Mouse (Mus musculus) fat pad, adult 2 months (tissue): Measurements from ENCODE around the gene Atp6v1b1.

Source experiments
- DNase-seq: peaks from one replicate; pipeline ENCODE4 v3.0.0-alpha.2; 2011; ENCODE audit warnings: low read depth, low spot score; ENCODE audit errors: extremely low read depth

Gene Atp6v1b1

DNA sequence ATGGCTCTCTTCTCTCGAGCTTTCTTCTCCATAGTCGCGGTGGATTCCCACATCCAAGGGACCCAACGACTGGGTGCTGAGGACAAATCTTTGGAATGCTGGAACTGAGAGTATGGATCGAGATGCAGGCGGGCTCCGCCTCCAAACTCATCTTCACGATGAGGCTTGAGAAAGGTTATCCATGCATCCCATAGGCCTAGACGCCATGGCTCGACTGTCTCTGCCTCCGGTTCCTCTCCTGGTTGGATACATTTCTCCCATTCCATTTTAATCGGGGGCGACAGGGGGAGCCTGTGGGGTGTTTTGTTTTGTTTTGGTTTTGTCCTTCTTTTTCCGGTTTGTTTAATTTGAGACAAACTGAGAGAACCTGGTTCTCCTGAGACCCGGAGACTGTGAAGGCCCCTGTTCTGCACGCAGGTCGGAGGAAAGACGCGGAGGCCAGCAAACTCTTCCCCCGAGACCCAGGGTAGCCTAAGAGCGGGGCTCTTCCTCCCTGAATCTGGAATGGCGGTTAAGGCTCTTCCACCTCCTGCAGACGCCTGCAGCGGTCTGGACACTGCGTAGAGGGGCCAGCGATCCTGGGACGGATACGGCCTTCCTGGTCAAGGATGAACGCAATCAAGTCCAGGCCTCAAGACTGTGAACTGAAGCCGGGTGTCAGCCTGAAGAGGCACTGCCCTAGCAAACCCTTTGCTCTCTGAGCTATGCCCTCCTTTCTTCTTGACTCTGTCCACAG is 27.2 kb upstream of the Atp6v1b1 start:
- no peak for DNase-seq

DNA sequence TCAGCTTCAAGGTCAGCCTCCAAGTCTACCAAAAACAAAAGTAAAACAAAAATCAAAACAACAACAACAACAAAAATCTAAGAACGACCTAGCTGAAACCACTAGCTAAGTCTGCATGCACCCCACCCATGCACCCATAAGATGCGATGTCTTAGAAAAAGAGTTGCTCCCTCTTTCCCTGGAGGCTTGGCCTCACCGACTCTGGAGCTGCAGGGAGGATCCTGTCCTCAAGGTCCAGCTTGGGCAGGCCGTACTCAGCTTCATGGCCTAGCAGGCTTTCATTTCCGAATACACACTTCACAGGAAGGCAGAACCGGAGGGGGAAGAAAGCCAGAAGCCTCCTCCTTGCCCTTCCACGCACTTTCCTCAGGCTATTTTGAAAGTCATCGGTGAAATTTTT is 25.8 kb upstream of the Atp6v1b1 start:
- DNase-seq, result no peak

DNA sequence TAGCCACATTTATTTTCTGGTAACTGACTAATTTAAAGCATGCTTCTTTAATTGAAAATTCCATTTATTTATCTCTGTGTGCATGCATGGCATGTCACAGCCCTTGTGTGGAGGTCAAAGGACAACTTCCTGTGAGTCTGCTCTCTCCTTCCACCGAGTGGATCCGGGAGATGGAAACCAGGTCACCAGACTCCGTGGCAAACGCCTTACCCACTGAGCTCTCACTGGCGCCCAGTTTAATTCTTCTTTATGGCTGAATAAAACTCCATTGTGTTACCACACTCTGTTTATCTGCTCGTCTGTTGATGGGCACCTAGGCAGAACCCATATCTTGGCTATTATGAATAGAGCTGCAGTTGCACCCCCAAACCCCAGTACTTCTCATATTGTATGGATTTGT is 20.3 kb upstream of the Atp6v1b1 start:
- no peak for DNase-seq

DNA sequence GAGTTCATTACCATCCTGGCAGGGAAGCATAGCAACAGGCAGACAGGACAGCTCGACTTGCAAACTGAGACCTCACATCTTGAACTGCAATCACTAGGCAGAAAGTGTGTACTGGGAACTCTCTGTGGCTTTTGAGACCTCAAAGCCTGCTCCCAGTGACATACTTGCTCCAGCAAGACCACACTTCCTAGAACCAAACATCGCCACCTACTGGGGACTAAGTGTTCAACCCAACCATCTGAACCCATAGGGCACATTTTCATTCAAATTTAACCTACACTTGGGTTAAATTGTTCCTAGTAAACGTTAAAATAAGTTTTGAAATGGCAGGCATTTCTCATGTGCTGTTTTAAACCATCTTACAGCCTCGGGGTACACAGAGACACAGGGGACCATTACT is 15.6 kb upstream of the Atp6v1b1 start:
- DNase-seq, result no peak

DNA sequence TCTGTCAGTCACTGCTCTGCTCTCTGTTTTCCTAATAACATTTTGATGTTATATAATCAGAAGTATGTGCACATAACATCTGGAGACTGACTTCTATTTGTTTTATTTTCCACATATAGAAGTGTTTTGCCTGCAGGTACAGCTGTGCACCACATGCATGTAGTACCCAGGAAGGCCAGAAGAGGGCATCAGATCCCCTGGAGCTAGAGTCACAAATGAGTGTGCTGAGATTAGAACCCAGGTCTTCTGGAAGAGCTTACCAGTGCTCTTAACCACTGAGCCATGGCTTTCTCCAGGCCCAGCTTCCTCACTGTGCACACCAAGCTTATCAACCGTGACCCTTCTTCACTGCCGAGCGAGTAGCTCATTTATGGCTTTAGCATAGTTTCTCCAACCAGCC is 14.3 kb upstream of the Atp6v1b1 start:
- no peak for DNase-seq

DNA sequence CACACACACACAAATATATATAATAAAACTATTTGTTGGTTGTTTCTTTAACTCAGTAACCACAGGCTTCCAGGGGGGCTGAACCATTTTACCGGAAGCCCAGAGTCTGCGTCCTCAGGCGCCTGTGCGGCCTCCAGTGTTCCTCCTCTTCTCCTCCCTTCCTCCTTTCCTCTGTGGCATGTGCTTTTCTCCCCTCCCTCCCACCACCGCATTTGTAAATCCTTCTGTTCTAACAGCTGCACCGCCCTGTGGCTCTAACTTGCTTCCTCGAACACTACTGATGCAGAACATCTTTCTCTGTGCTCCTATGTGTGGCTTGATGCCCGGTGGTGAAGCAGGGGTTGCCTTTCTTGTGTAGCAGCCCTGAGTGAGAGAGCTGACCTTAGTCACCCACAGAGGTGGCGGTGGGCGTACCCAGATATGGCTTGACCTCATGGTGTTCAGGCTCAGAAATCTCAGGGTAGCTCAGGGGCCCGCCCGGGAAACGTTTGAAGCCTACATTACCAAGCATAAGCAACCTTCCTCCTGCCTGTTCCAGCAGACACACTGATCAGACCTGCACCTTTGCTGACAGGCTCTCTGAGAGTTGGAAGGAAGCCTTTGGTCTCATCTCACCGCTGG is 13.3 kb upstream of the Atp6v1b1 start:
- no peak for DNase-seq

DNA sequence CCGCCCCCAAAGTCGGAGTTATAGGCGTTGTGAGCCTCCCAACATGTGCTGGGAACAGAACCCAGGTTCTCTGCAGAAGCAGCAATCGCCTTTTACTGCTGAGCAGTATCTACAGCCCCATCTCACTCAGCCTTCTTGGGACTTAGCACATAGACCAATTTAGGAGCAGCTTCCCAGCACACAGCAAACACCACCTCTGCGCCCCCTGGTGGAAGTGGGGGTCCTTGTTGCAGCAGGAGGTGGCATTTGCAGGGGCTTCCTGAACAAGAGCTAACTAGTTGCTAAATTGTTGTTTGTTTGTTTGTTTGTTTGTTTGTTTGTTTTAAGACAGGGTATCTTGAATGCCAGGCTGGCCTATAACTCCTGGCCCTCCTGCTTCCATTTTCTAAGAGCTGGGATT is 11.7 kb upstream of the Atp6v1b1 start:
- no peak for DNase-seq

DNA sequence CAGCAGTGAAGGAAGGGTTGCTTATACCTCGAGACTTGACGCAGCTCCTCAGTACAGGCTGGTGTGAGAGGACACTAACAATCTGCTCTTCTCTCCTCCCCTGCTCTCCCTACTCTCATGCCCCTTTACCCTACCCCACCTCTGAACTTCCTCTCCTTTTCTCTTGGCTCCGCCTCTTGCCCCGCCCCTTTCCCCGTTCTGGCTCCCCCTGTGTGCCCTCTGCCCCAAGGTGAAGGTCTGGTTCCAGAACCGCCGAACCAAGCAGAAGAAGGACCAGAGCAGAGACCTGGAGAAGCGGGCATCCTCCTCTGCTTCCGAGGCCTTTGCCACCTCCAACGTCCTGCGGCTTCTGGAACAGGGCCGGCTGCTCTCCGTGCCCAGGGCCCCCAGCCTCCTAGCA is 5.5 kb upstream of the Atp6v1b1 start:
- DNase-seq, result no peak

DNA sequence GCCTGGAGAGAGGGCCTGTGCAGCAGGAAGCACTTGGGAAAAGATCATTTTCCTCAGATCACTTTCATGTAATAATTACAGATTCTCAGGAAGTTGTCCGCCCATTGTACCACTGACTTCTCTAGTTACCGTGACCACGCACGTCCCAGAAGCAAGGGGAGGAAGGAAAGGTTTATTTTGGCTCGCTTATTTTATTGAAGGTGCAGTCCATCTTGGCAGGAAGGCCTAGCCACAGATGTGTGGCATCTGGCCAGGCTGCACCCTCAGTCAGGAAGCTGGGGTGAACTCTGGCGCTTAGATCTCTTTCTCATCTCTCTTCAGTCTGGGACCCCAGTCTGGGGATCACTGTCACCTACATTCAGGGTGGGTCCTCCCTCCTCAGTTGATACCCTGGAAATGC is 4.2 kb upstream of the Atp6v1b1 start:
- no peak for DNase-seq

DNA sequence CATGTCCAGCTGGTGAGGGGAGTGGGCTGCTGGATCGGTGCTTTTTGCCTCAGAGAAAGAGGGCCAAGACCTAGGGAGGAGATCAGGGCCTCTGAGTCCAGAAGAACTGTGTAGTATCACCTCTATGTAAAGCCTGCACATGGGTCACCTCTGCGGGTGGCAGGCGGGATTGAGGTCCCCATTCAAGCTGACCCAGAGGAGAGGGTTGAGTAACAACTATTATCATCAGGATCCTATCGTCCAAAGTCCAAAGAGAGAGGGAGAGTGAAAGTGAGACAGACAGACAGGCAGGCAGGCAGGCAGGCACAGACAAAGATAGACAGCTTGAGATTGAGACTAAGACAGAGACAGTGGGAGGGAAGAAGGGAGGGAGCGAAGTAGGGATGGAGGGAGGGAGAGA is 422 bp downstream of the Atp6v1b1 start:
- no peak for DNase-seq

DNA sequence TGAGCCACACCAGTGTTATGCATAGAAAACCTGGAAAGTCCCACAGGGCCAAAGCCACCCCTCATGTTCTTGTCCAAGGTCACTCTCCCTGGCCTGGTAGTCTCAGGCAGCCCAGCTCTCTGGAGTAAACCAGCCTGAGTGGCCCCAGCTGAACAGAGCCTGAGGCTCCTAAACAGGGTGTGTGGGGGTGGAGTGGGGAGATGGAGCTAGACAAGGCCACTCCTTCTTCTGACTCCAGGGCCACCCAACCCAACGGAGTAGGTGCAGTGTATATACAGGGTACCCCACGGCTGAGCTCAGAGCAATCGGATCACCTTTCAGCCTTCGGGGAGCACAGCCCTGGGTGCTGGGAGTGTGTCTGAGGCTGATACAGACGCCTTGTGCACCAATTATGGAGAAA is 1.3 kb downstream of the Atp6v1b1 start:
- DNase-seq, result no peak

DNA sequence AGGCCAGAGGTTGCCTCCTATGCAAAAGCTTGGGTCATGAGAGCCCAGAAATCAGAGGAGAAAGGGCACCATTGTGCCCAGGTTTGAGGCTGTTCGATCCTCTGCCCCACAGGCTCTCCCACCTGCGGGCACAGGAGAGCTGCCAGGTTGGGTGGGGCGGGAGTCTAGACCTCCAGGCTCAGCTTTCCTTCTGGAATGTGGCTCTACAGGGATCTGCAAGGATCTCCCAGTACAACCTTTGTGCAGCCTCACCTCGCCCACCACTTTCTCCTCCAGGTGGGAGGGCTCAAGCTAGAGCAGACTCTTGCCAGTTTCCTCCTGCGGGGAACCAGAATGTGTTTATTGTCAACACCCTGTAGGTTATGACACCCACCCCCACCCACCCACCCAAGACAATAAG is 1.8 kb downstream of the Atp6v1b1 start:
- DNase-seq, result peak; percentile 16

DNA sequence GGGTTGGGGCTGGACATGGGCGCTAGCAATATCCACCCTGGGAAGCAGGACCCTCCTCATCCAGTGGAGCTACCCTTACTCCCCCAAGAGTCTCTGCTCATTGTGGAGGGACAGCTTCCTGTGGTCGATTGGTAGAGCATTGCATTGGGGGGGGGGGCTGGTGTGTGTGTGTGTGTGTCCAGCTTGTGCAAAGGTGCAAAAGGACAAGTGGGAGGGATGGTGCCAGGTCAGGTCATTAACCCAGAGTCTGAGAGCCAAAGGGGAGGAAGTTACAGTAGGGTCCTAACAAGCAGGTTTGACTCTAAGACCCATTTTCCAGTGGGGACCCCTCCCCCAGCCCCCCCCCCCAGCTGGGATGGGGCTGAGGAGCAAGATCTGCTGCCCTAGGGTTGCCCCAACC is 2.7 kb downstream of the Atp6v1b1 start:
- no peak for DNase-seq

DNA sequence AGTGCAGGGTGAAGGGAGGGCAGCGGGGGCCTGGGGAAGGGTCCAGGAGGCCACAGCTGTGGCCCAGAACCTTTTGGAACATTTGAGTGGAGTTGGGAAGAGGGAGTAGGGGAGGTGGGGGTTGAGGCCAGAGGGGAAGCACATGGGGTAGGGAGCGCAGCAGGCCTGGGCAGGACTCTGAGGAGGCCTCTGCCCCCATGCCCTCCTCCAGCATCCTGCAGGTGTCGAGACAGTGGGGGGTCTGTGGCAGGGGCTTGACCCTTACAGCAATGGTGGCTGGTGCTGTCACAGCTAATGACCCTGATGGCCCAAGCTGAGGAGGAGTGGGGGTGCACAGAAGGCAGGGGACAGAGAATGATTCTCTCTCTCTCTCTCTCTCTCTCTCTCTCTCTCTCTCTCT is 6.5 kb downstream of the Atp6v1b1 start:
- no peak for DNase-seq

DNA sequence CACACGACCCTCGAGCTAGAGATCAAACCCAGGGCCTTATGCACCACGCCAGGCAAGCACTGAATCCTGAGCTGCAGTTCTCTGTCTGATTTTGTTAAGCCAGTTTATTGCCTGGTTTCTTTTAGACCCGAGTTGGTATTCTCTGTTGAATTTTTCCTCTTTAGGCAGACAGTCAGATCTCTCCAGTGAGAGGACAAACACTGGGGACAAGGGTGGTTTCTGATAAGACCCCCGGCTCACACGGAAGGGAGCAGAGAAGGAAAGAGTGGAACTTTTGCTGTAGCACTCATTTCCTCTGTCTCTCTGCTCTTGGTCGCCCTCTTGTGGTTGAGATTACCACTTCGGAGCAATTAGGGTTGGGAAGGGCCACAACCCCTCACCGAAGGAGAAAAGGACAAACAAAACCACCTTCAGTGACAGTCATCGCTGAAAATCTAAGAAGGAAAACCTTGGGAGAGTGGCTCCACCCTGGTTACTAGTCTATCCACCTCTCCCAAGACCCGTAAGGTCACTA is 7.4 kb downstream of the Atp6v1b1 start:
- no peak for DNase-seq

DNA sequence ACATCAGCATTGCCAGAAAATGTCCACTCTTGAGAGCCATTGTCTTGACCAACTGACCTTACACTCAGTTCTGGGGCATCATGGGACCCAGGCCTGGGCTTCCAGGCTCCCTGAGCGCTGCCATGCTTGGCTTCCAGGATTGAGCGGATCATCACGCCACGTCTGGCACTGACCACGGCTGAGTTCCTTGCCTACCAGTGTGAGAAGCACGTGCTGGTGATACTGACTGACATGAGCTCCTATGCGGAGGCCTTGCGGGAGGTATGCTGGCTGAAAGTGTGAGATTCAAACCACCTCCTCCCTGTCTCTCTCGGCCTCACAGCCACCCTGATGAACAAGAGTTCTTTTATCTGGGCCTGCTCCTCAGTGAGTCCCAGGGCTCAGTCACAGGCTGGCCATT is 13.3 kb downstream of the Atp6v1b1 start:
- DNase-seq, result no peak

DNA sequence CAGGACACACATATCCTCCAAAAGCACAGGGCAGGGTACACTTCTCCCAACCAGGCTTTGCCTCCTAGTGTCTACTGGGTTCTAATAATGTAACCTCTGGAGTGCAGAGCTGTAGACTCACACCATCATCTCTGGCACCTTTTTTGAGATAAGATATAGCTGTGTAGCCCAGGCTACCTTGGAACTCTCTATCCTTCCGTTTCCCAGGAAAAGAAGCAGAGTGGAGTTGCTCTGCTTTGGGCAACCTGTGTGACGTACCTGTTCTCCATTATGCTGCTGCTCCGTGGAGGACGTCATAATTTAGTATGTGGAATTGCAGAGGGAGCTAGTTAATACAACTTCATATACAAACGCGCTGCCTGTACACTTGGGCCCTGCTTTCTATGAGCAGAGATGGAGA is 19.6 kb downstream of the Atp6v1b1 start, which contains the start of gene Ankrd53:
Gene Ankrd53 (plus strand): TSS at position 301 of the 400 bp plus-strand sequence.
- no peak for DNase-seq

DNA sequence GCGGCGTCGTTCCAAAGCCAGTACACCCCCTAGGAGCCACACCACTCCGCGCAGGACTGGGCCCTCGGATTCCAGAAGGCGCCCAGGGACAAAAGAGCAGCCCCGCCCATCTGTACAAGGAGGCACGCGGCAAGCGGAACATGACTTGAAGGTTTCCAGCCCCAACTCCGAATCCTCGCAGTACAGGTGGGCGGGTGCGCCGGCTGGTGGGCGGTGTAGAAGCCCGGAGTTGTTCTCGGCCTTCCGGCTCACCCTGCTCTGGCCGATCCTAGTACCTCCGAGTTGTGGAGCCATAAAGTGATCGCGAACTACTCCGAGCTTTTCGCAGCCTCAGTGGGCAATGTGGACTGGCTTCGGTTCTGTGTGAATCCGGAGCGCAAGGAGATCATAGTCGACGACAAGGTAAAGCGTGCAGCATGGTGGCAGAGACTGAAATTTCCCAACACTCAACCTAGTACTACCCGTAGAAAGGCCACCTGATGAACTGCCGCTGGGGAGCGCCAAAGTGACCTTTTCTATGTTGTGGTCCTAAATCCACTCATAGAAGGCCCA is 20.2 kb downstream of the Atp6v1b1 start:
- DNase-seq, result no peak

DNA sequence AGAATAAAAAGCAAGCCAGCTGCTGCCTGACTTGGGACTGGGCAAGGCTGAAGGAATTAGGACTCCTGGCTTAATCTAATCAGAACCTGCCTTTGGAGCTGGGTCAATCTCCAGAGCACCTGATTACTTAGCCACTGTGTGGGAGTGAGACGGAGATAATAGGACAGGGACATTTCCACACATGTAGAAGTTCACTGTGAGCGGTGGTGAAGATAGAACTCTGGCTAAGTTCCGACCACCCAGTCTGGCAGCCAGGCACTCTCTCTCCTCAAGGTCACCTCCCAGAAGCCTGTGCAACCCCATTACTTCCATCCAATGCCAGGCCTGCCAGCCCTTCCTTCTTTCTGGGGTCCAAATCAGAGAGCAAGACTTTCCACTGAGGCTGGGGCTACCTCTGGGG is 24.2 kb downstream of the Atp6v1b1 start:
- DNase-seq, result no peak

DNA sequence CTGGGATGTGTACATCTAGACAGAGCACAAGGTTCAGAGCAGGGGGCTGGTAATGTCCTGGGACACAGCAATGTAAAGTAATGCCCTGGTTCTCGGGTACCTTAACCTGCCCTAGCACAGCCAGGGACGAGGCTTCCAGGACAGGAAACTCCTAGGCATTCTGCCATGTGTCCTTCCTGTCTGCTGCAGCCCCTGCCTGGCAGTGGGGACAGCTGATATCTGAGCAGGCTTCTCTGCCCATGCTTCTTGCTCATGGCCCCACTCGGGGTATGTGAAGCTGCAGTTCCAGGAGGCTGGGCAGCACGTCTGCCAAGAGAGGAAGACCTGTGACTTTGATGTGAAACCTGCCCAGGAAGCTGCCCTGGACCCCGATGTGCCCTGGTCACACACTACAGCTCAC is 25.7 kb downstream of the Atp6v1b1 start:
- DNase-seq, result no peak

DNA sequence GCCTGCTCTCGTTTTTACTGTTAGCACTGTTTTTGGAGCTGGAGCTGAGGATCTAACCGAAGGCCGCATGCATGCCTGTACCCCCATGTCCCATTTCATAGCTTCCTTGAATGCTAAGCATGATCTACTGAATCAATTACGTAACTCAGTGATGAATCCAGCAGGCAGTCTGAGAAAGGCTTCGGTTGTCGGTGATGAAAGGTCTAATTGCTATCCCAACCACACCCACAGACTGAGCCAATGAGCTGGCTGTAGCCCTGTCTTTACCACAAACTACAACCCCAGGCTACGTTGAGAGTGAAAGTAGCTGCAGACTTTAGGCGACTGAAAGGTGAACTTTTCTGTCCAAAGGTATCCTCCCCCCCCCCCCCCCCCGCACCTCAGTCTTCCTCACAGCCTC is 31.3 kb downstream of the Atp6v1b1 start:
- peak; percentile 66 for DNase-seq

DNA sequence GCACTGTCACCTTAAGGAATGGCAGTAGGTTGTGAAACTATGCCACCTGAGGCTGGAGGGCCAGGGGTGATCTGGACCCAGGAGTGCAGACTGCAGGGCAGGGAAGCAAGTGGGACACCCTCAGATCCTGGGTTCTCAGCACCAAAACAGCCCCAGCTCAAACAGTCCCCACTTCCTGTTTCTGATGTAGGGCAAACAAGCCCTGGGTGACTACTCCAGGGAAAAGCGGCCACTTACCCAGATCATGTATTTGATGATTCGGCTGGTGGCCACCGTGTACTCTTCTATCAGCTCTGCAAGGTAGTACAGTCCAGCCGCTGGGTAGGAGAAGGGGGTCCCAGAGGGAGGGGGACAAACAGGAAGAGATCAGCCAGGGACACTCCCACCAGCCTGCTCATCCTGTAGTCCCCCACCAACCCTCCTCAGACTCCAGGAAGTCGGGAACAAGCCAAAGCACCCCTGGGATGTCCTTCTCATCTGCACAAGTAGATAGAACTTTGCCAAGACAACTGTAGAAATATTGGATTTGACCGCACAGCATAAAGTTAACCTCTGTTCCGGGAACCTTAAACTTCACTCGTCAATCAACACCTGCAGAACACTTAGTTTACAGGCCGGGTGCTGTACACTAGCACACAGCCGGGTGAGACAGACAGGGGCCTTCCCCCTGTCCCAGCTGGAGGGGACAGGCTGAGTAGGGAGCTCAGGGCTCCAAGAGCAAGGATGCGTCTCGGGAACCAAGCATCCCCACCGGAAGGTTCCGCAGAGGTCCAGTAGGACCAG is 32.2 kb downstream of the Atp6v1b1 start:
- no peak for DNase-seq
